Mouse (Mus musculus): ENCODE results near the gene Wfdc5.

The Wfdc5 gene

DNA sequence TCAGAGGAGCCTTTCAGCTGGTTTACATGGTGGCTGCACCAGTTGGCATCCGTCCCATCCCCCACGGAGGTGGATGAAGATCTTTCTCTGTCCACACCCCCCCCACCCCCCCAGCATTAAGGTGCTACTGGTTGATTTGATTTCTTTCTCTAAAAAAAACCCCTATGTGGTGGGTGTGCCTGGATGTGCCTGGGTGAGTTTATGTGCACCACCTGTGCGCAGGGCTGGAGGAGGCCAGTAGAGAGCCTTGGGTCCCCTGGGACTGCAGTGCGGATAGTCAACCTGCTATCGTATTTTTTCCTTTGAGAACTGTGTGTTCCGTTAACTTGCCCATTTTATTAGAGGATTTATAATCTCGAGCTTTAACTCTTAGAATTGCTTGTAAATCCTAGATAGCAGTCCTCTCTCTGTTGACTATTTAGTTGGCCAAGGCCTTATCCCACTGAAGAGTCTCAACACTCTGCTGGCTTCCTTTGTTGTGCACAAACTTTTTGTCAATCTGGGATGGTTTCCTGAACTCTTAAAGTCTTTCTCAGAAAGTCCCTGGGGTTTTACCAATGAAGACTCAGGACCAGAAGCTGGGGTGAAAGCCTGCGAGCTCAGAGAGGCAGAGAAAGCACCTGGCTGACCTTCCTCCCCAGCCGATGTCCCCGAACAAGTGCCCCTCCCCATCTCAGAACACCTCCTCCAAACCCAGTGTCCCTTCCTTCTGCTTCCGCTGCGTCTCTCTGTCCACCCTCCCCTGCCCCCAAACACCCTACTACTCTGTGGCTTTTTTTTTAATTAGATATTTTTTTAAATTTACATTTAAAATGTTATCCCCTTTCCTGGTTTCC, 53.7 kb downstream of the Wfdc5 start:
- no peak for DNase-seq (ENCODE audit: low read depth)

DNA sequence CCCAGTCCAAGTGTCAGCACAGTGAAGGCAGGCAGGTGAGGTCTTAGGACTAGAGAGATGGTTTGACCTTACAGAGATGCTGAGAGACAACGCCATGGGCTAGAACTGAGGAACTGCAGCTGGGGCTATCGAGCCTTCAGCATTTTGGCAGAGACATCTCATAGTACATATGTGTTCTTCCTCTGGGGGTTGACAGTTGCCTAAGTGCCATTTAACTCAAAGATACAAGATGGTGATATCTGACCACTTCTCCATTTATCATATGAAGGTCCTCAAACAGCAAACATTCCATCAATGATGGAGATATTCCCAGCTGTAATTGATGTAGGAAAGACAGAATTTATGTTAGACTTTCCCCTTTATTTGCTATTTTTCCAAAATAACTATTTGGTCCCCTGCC, 55.2 kb downstream of the Wfdc5 start:
- DNase-seq (ENCODE audit: low read depth) = no peak

DNA sequence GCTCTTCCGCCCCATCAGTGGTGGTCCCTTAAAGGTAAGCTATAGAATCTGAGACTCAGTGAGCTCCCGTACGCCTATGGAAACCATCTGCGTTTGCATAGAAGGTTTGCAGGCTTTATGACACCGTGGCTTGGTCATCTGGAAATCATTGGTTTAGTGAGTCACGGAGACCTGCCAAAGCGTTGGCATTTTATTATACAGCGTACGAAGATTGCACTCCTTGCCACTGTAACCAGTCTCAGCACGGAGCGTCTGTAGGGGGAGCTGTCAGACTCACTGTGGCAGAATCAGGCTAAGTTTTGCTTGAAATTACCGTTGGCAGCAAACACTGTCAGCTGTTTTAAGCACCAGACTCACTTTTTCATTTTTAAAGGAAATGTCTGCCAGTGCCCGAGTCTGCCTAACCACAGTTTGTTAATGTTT, 56.0 kb downstream of the Wfdc5 start:
- DNase-seq (ENCODE audit: low read depth) = peak; percentile 79

Measured in NIH3T3 (cell line).